Mouse (Mus musculus) heart, postnatal 0 days (tissue): ENCODE data around the gene Vmn1r85.

Source experiments
- CTCF ChIP-seq: IDR thresholded peaks from 2 replicates; pipeline ENCODE4 v1.5.1; 2016; ENCODE audit warnings: antibody characterized with exemption, control low read depth, low read depth
- EP300 ChIP-seq: IDR thresholded peaks from 2 replicates; pipeline ENCODE4 v1.6.1; 2016; ENCODE audit warnings: antibody characterized with exemption, low read depth

DNA sequence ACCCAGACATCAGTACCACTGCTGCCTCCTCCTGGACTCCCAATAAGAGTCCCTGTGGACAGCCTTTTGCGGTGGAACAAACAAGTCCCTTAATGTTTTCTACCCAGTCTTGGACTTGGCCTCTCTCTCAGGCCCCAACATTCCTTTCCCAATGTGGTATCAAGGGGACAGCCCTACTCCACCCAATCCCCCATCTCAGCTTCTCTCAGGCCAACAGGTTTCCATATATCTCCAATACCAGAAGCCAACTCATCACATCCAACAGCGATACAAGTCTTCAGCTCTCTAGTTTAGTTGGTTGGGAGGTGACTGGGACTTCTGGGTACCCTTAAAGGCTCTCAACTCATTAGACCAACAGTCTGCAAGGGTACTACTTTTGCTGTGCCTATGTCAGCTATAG lies 41.5 kb downstream of the Vmn1r85 start:
- TF ChIP-seq EP300 = no peak
- no peak for TF ChIP-seq CTCF
